Mouse (Mus musculus): ENCODE results near the gene Fgf8. TPM values are rescaled to one million over a fixed set of nuclear protein-coding genes. Genes with fewer than 3 reads are reported as not detected.

Fgf8 gene
- polyA plus RNA-seq, 1 experiment from 2014 or later: 0.43 TPM

DNA sequence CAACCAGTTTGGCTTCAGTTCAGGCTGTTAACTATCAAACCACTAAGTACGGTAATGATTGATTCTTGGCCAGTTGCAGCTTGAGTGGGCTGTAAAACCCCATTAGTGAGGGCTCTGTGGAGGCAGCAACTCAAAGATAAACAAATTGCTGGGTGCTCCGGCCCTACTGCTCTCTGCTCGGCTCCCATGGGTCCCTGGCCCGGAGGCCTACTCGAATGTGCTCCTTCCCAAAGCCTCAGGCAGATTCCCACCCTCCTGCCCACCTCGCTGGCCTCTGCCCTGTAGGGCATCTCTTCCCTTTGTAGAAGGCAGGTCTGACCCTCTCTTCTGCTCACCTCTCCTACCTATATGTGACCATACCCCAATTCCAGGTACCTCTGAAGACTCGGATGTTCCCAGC lies 8.0 kb downstream of the Fgf8 start:
- no peak overlapping the region for H3K4me3 ChIP-seq (replicated peaks; ENCODE audit: low read length)
- 44% methylated on average over 7 of the region's 7 CpGs for WGBS
- no peak overlapping the region for H3K27ac ChIP-seq (ENCODE audit: low read length)
- no peak overlapping the region for H3K9ac ChIP-seq (replicated peaks; ENCODE audit: low read depth, low read length)
- H3K9me3 ChIP-seq (ENCODE audit: control insufficient read depth, low read length): no peaks in the 10 kb centered on the region
- ATAC-seq: no peak
- H3K4me2 ChIP-seq (ENCODE audit: low read length): no peak overlapping the region
- H3K36me3 ChIP-seq (ENCODE audit: control insufficient read depth, insufficient read depth): no peaks in the 10 kb centered on the region
- H3K27me3 ChIP-seq (replicated peaks; ENCODE audit: control insufficient read depth, insufficient read depth, low read length): peaks cover 59% of the 10 kb centered on the region
- peaks cover 8% of the 10 kb centered on the region for H3K4me1 ChIP-seq (replicated peaks; ENCODE audit: control insufficient read depth, insufficient read depth, low read length)

DNA sequence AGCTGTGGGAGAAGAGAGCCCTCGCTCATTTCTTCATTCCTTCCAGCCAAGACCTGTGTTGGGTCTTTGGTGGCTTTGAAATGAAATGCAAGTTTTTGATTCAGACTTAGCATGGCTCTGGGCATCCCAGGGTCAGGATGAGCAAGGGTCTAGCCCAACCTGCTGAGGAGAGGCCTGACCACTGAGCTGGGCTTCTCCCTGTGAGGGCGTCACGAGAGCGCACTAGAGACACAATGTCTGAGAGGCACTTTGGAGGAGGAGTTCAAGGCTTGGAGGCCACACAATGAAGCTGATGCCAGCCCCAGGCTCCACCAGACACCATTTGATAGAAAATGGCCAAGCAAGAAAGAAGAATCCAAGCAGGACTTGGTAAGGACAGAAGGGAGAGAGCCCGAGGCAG lies 8.5 kb downstream of the Fgf8 start:
- Histone ChIP-seq H3K27ac (ENCODE audit: low read length) (no peak overlapping the region), H3K4me3 (replicated peaks; ENCODE audit: low read length) (no peak overlapping the region), H3K4me2 (ENCODE audit: low read length) (no peak overlapping the region), H3K9me3 (ENCODE audit: control insufficient read depth, low read length) (no peaks in the 10 kb centered on the region), H3K9ac (replicated peaks; ENCODE audit: low read depth, low read length) (no peak overlapping the region), H3K4me1 (replicated peaks; ENCODE audit: control insufficient read depth, insufficient read depth, low read length) (peaks cover 8% of the 10 kb centered on the region), H3K27me3 (replicated peaks; ENCODE audit: control insufficient read depth, insufficient read depth, low read length) (peaks cover 54% of the 10 kb centered on the region), H3K36me3 (ENCODE audit: control insufficient read depth, insufficient read depth) (no peaks in the 10 kb centered on the region)
- ATAC-seq: no peak
- WGBS: 79% methylated on average over 5 of the region's 5 CpGs

DNA sequence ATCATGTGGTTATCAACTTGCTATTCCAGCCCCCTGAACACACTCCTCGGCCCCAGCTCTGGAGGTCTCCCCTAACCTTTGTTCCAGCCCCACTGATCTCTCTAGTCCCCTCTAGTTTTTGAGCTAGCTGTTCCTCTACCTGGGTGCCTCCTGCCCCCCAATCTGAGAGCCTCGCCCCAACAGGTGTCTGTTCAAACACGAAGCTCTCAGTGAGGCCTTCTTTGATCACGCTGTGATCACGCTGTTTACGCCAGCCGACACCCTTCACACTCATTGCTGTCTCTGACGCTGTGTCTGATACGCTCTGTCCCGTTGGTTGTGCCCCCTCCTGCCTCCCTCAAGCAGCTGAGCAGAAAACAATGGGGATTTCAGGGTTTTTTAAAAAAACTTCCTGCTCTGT lies 9.2 kb downstream of the Fgf8 start:
- Histone ChIP-seq H3K9ac (replicated peaks; ENCODE audit: low read depth, low read length) (no peak overlapping the region), H3K27me3 (replicated peaks; ENCODE audit: control insufficient read depth, insufficient read depth, low read length) (peaks cover 47% of the 10 kb centered on the region), H3K9me3 (ENCODE audit: control insufficient read depth, low read length) (no peaks in the 10 kb centered on the region), H3K27ac (ENCODE audit: low read length) (no peak overlapping the region), H3K4me3 (replicated peaks; ENCODE audit: low read length) (no peak overlapping the region), H3K4me1 (replicated peaks; ENCODE audit: control insufficient read depth, insufficient read depth, low read length) (peaks cover 8% of the 10 kb centered on the region), H3K4me2 (ENCODE audit: low read length) (no peak overlapping the region), H3K36me3 (ENCODE audit: control insufficient read depth, insufficient read depth) (no peaks in the 10 kb centered on the region)
- WGBS: 22% methylated on average over 10 of the region's 10 CpGs
- no peak for ATAC-seq

DNA sequence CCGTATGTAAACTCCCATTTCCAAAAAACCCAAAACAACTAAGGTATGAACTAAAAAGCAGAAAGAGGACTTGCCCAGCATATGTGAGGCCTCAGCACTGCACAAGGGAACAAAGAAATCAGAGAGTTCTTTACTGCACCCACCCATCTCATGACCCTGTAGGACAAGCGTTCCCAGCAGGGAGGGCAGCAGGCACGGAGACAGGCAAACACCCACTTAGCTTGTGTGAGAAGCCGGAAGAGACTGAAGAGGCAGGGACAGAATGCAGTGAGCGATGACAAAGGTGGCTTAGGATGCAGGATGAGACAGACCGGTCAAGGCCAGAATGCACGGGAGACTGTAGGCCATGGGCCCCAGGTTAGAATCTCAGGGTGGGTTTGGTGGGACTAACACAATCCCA lies 11.1 kb downstream of the Fgf8 start:
- H3K4me3 ChIP-seq (replicated peaks; ENCODE audit: low read length): no peak overlapping the region
- no peaks in the 10 kb centered on the region for H3K9me3 ChIP-seq (ENCODE audit: control insufficient read depth, low read length)
- no peak overlapping the region for H3K9ac ChIP-seq (replicated peaks; ENCODE audit: low read depth, low read length)
- H3K36me3 ChIP-seq (ENCODE audit: control insufficient read depth, insufficient read depth): no peaks in the 10 kb centered on the region
- no peak overlapping the region for H3K27ac ChIP-seq (ENCODE audit: low read length)
- H3K4me1 ChIP-seq (replicated peaks; ENCODE audit: control insufficient read depth, insufficient read depth, low read length): no peaks in the 10 kb centered on the region; the same call in 1 of the 2 replicates
- H3K4me2 ChIP-seq (ENCODE audit: low read length): no peak overlapping the region
- 85% methylated on average over 7 of the region's 7 CpGs for WGBS
- ATAC-seq: no peak
- peaks cover 34% of the 10 kb centered on the region for H3K27me3 ChIP-seq (replicated peaks; ENCODE audit: control insufficient read depth, insufficient read depth, low read length)

DNA sequence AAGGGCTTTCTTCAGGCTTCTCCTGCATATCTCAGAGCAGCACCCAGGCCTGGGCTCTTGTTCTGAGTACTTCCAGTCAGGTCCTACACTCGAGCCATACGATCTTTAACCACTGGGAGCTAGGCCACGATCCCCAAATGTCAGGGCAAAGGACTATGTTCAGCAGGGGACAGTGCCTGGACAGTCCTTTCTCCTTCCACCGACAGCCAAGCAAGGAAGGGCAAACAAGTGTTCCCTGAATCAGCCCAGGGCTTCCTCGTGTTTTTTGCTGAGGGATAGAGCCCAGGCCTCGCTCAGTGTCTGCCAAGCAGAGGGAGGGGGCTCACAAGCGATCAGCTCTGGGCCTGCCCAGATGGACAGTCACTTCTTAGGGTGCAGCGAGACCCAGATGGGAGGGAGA lies 12.7 kb downstream of the Fgf8 start:
- H3K4me3 ChIP-seq (replicated peaks; ENCODE audit: low read length): no peak overlapping the region
- no peak overlapping the region for H3K27ac ChIP-seq (ENCODE audit: low read length)
- no peaks in the 10 kb centered on the region for H3K36me3 ChIP-seq (ENCODE audit: control insufficient read depth, insufficient read depth)
- no peaks in the 10 kb centered on the region for H3K9me3 ChIP-seq (ENCODE audit: control insufficient read depth, low read length)
- 68% methylated on average over 8 of the region's 8 CpGs for WGBS
- no peaks in the 10 kb centered on the region for H3K4me1 ChIP-seq (replicated peaks; ENCODE audit: control insufficient read depth, insufficient read depth, low read length)
- no peak overlapping the region for H3K4me2 ChIP-seq (ENCODE audit: low read length)
- ATAC-seq: no peak
- no peak overlapping the region for H3K9ac ChIP-seq (replicated peaks; ENCODE audit: low read depth, low read length)
- peaks cover 19% of the 10 kb centered on the region for H3K27me3 ChIP-seq (replicated peaks; ENCODE audit: control insufficient read depth, insufficient read depth, low read length)

DNA sequence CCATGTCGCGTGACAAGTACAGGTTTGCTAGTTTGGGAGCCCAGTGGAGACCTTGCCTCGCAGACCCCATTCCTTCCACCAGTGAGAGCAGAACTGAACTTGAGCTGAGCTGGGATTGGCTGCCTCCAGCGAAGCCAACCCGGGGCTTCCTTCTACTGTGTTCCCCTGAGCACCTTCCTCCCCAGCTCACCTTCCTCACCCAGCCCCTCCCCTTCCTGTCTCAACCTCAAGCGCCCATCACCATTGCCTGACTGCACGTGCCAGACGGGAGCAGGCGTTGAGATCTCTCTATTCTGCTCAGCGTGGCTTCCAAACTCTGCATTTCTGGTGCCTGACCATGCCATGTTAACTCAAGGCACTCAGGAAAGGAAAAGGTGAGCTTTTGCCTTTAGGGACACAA lies 15.5 kb downstream of the Fgf8 start:
- no peaks in the 10 kb centered on the region for H3K27me3 ChIP-seq (replicated peaks; ENCODE audit: control insufficient read depth, insufficient read depth, low read length)
- no peak overlapping the region for H3K9ac ChIP-seq (replicated peaks; ENCODE audit: low read depth, low read length)
- H3K9me3 ChIP-seq (ENCODE audit: control insufficient read depth, low read length): no peaks in the 10 kb centered on the region
- ATAC-seq: no peak
- no peak overlapping the region for H3K4me2 ChIP-seq (ENCODE audit: low read length)
- no peak overlapping the region for H3K4me3 ChIP-seq (replicated peaks; ENCODE audit: low read length)
- H3K4me1 ChIP-seq (replicated peaks; ENCODE audit: control insufficient read depth, insufficient read depth, low read length): no peaks in the 10 kb centered on the region
- WGBS: 75% methylated on average over 10 of the region's 10 CpGs
- no peaks in the 10 kb centered on the region for H3K36me3 ChIP-seq (ENCODE audit: control insufficient read depth, insufficient read depth)
- H3K27ac ChIP-seq (ENCODE audit: low read length): no peak overlapping the region

DNA sequence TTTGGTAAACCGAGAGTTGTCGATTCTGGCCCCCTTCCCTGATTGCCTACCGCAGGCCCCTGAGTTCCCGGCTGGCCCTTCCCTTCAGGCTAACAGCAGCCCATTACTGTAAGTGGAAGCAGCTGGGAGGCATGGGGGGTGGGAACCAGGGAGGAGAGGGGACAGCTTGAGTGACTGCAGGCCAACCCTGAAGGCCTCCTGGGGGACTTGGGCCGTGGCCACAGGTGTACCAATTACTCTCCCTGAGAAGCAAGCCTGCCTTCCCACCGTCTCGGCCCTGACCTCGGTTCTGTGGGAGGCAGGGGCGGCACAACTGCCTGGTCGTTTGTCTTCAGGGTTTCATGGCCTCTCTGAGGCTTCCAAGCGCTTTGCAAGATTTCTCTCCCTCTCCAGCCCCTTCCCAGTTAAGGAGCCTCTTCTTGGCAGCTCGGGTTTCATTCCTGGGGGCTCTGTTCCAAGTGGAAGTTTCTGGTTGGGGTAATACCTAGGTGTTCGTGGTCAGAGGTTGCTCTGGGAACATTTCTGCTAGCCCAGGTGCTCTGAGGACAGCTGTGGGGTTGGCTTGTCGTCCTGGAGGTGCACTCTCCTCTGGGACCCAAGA lies 16.9 kb downstream of the Fgf8 start:
- H3K27ac ChIP-seq (ENCODE audit: low read length): no peak overlapping the region
- H3K36me3 ChIP-seq (ENCODE audit: control insufficient read depth, insufficient read depth): no peaks in the 10 kb centered on the region
- no peaks in the 10 kb centered on the region for H3K4me1 ChIP-seq (replicated peaks; ENCODE audit: control insufficient read depth, insufficient read depth, low read length)
- H3K4me2 ChIP-seq (ENCODE audit: low read length): no peak overlapping the region
- H3K9ac ChIP-seq (replicated peaks; ENCODE audit: low read depth, low read length): no peak overlapping the region
- no peak for ATAC-seq
- WGBS: 57% methylated on average over 14 of the region's 14 CpGs
- H3K4me3 ChIP-seq (replicated peaks; ENCODE audit: low read length): no peak overlapping the region
- H3K27me3 ChIP-seq (replicated peaks; ENCODE audit: control insufficient read depth, insufficient read depth, low read length): no peaks in the 10 kb centered on the region
- no peaks in the 10 kb centered on the region for H3K9me3 ChIP-seq (ENCODE audit: control insufficient read depth, low read length)

DNA sequence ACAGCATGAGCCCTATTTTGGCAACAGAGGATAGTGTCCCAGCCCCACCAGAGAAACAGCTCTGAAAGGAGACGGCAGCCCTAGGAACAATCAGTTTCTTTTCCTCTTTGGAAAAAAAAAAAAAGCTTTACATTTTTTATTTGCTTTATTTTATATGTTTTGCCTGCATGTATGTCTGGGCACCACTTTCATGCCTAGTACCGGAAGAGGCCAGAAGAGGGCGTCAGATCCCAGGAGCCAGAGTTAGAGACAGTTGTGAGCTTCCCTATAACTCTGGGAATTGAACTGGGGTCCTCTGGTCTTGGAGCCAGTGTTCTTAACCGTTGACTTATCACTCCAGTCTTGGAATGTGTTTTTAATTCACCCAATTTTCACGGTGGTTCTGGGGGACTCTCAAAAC lies 20.5 kb downstream of the Fgf8 start:
- Histone ChIP-seq H3K9ac (replicated peaks; ENCODE audit: low read depth, low read length) (no peak overlapping the region), H3K27me3 (replicated peaks; ENCODE audit: control insufficient read depth, insufficient read depth, low read length) (no peaks in the 10 kb centered on the region), H3K27ac (ENCODE audit: low read length) (no peak overlapping the region), H3K4me1 (replicated peaks; ENCODE audit: control insufficient read depth, insufficient read depth, low read length) (peaks cover 10% of the 10 kb centered on the region), H3K36me3 (ENCODE audit: control insufficient read depth, insufficient read depth) (no peaks in the 10 kb centered on the region), H3K4me3 (replicated peaks; ENCODE audit: low read length) (no peak overlapping the region), H3K9me3 (ENCODE audit: control insufficient read depth, low read length) (no peaks in the 10 kb centered on the region), H3K4me2 (ENCODE audit: low read length) (no peak overlapping the region)
- no peak for ATAC-seq
- 72% methylated on average over 5 of the region's 5 CpGs for WGBS

DNA sequence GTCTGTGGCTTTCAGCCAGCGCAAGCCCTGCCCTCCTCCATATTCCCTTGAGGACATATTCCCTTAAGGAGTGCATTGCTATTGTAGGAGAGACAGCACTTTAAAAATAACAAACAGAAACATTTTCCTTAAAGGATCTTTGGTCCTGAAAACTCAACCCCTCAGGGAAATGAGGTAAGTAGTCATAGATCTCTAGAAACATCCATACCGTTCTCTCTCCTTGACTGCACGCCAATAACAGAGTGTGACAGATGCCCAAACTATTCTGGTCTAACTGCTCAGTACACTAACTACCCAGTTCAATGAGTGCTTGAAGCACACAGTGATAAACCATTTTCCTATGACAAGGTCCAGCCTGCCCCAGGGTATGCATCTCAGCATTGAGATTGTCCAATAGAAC lies 24.4 kb downstream of the Fgf8 start:
- Histone ChIP-seq H3K27me3 (replicated peaks; ENCODE audit: control insufficient read depth, insufficient read depth, low read length) (no peaks in the 10 kb centered on the region), H3K4me3 (replicated peaks; ENCODE audit: low read length) (no peak overlapping the region; the same call in 1 of the 2 replicates), H3K36me3 (ENCODE audit: control insufficient read depth, insufficient read depth) (no peaks in the 10 kb centered on the region), H3K27ac (ENCODE audit: low read length) (no peak overlapping the region; the same call in 1 of the 2 replicates), H3K9ac (replicated peaks; ENCODE audit: low read depth, low read length) (peak overlapping the region; percentile 54), H3K4me2 (ENCODE audit: low read length) (peak overlapping the region; percentile 53), H3K9me3 (ENCODE audit: control insufficient read depth, low read length) (no peaks in the 10 kb centered on the region), H3K4me1 (replicated peaks; ENCODE audit: control insufficient read depth, insufficient read depth, low read length) (peaks cover 15% of the 10 kb centered on the region)
- peak; percentile 24; the same call in 1 of the 2 replicates for ATAC-seq
- 64% methylated on average over 3 of the region's 3 CpGs for WGBS
